Mouse (Mus musculus) embryonic fibroblast, embryonic 13.5 days (primary cell): ENCODE results near the gene Gcgr.

ENCODE experiments used
- CTCF ChIP-seq: IDR thresholded peaks from 2 replicates; pipeline ENCODE4 v1.5.1; 2011; ENCODE audit warnings: mild to moderate bottlenecking, control low read depth, low read length, moderate library complexity, borderline replicate concordance; ENCODE audit not compliant: insufficient read depth
- POLR2A ChIP-seq: IDR thresholded peaks from 2 replicates; pipeline ENCODE4 v1.6.1; 2011; ENCODE audit warnings: low read depth, mild to moderate bottlenecking, control low read depth, low read length, moderate library complexity

DNA sequence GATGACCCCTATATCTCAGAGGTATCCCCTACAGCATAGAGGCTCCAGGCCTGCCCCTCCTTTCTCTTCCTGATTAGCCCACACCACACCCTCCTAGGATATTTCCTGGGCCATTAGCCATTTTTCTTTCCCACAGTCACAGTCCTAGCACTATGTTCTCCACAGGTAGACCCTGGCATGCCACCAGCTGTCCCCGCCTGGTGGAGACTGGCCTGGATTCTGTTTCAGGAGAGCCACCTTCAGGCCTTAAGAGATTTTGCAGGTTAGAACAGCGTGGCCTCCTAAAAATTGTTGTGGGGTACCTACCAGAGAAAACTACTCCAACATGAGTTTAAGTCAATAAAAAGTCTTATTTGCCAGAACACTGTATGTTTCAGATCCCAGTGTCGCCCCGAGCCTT is 23.6 kb upstream of the Gcgr start:
- TF ChIP-seq POLR2A = no peak
- no peak for TF ChIP-seq CTCF
